Mouse (Mus musculus) left cerebral cortex, adult 18-20 months (tissue): ENCODE data around the gene Ndufs7. TPM values are rescaled to one million over a fixed set of nuclear protein-coding genes. Genes with fewer than 3 reads are reported as not detected.
"Not testable (repeated sequence)": the region's sequence is repeated elsewhere in the genome, so short reads cannot be mapped to it uniquely, and the experiment has no call there.

ENCODE experiments used
- DNase-seq, 2 experiments: peaks; one replicate each; pipeline ENCODE4 v3.0.0; 2021 to 2022; ENCODE audit warnings: low spot score in 2 of 2, mixed read lengths in 1 of 2
- total RNA-seq, 2 experiments: library from RNA; stranded (reverse); gene quantifications; 2 replicates each; pipeline ENCODE4 v1.2.3; 2021

Ndufs7 gene
- total RNA-seq, 2 experiments from 2014 or later, result 219 to 232 TPM

DNA sequence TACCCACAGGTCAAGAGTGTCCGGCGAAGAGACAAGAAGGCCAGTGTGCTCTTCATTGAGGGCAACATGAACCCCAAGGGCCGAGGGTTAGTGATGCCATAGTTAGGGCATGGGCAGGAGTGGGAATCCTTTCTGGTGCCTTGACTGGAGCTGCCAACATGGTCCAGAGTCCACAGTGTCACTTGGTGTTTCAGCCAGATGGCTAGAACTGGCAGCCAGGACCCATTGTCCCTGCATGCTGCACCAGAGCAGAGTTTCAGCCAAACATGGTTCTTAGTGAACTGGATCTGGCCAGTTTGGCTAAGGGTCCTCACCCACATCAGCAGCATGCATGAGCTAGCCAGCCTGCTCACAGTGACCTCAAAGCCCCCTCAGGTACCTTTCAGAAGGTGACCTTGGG, 10.6 kb upstream of the Ndufs7 start:
- no peak for DNase-seq

GRCm38 (mm10) chr10:80239791-80240190, 9.1 kb upstream of the Ndufs7 start:
- no peak for DNase-seq

DNA sequence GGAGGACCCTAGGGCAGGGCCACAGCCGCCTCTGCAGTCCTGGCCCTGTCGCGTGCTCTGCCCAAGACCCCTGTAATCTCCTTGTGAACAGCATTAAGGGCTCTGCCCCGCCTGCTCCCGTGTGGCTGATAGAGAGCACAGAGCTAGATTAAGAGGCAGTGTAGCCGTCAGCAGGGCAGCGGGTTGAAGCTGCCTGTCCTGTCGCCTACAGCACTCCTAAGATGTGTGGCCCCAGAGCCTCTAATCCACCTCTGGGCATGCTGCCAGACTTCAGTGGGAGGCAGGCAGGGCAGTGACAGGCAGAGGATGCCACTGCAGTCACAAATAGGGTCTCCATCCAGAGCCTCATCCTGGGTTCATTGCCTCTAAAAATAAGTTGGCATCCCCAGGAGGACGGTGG, 6.8 kb upstream of the Ndufs7 start:
- DNase-seq, result no peak

DNA sequence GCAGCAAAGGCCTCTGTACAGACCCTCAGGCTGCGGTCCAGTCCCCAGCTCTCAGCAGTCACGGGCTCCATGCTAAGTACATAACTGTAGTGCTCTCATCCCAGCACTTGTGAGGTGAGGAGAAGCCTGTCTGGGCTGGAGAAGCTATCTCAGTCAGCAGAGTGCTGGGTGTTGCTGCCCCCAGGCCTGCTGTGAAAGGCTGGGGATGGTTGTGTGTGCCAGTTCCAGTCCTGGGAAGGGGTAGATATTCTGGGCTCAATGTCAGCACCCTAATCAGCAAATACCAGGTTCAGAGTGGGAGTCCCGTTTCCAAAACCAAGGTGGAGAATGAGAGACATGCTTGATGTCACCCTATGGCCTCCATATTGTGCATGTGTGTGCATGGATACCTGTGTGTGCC, 6.3 kb upstream of the Ndufs7 start:
- no peak for DNase-seq

- no peak for DNase-seq
Measured at GRCm38 (mm10) chr10:80244791-80245399, 4.0 kb upstream of the Ndufs7 start.

GRCm38 (mm10) chr10:80245600-80245999, 3.3 kb upstream of the Ndufs7 start:
- DNase-seq, result peak; percentile 88 to 92

DNA sequence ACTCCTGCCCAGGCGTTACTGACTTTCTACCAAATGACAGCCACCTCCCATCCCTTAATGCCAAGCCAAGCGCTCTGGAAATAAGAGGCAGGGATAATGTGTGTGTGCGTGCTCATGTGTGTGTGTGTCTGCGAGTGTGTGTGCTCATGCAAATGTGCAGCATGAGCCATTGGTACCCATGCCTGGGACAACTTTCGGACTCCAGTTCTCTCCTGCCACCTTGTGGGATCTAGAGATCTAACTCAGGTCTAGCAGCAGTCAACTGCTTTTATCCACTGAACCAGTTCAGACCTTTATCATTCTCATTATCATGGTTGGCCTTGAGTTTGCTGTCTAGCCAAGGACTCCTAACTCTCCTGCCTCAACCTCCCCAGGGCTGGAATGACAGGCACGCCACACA, 1.1 kb upstream of the Ndufs7 start:
- DNase-seq, result no peak

DNA sequence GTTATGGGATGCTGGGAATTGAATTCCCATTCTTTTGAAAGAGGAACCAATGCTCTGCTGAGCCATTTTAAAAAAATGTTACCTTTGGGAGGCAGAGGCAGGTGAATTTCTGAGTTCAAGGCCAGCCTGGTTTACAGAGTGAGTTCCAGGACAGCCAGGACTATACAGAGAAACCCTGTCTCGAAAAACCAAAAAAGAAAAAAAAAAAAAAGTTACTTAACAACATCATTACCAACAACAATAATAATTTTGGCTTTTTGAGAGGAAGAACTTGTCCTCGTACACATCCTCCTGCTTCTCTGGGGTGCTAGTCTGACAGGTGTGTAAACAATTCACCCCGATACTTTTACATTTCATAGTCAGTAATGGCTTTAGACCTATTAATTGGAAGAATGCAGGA, 484 bp upstream of the Ndufs7 start:
- DNase-seq, result not testable (repeated sequence)

- DNase-seq, result no peak
Measured at GRCm38 (mm10) chr10:80250059-80250458, 1.1 kb downstream of the Ndufs7 start.

GRCm38 (mm10) chr10:80250573-80250972, 1.7 kb downstream of the Ndufs7 start:
- DNase-seq, result no peak

GRCm38 (mm10) chr10:80252011-80252410, 3.1 kb downstream of the Ndufs7 start:
- DNase-seq, result no peak

- DNase-seq, result no peak
Measured at GRCm38 (mm10) chr10:80252493-80253274, 3.8 kb downstream of the Ndufs7 start.

DNA sequence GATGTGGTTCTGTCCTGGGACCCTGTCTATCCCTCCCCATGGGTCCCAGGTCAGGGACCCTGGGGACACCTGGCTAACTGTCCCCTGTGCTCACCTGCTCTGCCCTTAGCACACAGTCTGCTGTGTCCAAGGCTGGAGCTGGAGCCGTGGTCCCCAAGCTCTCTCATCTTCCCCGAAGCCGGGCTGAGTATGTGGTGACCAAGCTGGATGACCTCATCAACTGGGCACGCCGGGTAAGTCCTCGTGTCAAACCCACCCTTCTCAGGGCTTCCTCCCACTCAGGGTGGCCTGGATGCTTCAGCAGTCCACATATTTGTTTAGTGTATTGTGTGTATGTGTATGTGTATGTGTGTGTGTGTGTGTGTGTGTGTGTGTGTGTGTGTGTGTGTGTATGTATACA, 4.6 kb downstream of the Ndufs7 start:
- DNase-seq, result no peak

- DNase-seq, result no peak
Measured at GRCm38 (mm10) chr10:80254331-80255297, 5.7 kb downstream of the Ndufs7 start.

DNA sequence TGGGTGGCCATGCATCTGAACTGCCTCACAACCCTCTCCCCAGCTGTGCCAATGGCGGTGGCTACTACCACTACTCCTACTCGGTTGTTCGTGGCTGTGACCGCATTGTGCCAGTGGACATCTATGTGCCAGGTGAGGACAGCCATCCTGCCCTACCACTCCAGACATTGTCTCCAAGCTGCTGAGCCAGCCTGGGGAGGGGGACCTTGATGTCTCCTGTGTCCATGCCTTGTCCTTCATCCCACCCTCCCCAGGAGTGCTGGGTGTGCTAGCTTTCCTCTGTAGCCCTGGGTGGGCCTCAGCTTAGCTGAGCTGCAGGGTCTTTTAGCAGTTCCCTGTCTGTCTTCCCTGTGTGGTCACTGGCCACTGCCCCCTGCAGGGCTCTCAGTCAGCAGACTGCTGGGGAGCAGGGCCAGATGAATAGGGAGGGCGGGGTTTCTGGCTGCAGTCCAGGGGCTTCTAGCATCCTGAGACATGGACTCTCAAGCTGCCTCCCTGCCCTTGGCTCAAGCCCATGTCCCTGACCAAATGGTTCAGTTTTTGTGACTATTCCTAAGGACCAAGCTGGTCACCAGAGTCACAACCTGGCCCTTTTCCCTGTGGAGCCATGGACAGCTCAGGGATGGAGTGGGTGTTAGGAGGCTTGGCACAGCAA, 7.1 kb downstream of the Ndufs7 start:
- no peak for DNase-seq

DNA sequence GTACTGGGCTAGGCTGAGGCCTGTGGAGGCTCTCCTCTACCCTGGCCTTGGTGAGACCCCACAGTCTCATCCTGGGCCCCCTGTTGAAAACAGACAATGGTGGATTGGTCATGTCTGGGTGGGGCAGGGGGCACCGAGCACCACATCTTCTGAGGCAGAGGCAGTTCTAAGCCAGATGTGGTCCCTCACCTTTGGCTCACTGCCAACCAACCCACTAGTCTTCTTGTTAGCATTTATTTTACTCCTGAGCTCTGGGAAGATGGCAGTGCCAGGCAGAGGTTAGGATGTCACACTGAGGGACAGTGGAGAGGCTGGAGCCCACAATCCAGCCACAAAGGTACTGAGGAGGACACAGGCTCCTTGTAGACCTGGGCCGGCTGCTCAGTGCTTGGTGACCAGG, 9.0 kb downstream of the Ndufs7 start:
- no peak for DNase-seq

GRCm38 (mm10) chr10:80258752-80259462, 10.0 kb downstream of the Ndufs7 start:
- no peak for DNase-seq

DNA sequence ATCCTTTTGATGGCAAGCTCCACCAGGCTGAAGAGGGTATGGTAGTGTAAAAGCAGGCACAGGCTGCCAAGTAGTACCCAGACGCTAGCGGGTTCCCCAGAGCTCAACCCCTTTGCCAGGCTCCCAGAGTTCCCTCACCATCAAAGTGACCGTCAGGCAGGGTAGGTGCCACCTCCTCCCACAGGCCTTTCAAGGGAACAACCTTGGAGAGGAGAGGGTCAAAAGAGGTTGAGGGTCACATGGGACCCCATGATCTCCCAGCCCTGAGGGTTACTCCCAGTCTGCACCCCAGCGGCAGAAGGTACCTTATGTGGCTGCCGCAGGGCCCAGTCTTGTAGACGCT, 10.5 kb downstream of the Ndufs7 start:
- DNase-seq, result no peak

GRCm38 (mm10) chr10:80259861-80260641, 11.1 kb downstream of the Ndufs7 start:
- DNase-seq, result peak; percentile 69 to 78
